Mouse (Mus musculus) large intestine, adult 2 months (tissue): Measurements from ENCODE around the gene Sugt1. TPM values are rescaled to one million over a fixed set of nuclear protein-coding genes. Genes with fewer than 3 reads are reported as not detected.

Experiments used
- DNase-seq: peaks from one replicate; pipeline ENCODE4 v3.0.0-alpha.2; 2012; ENCODE audit warnings: low read depth, low spot score
- WGBS: fragments of 180-500 bp; shearing (Covaris S2); methylation state at CpG from one replicate; pipeline ENCODE4 v1.1.7; 2018; 5-methylcytosine and 5-hydroxymethylcytosine counted together
- polyA plus RNA-seq: library from polyadenylated mRNA; depleted of rRNA; stranded (reverse); fragments of >200 nt; gene quantifications from 2 replicates; pipeline ENCODE4 v1.2.3, GENCODE M21; 2012

Gene Sugt1
- polyA plus RNA-seq, 1 experiment: 8.2 TPM

DNA sequence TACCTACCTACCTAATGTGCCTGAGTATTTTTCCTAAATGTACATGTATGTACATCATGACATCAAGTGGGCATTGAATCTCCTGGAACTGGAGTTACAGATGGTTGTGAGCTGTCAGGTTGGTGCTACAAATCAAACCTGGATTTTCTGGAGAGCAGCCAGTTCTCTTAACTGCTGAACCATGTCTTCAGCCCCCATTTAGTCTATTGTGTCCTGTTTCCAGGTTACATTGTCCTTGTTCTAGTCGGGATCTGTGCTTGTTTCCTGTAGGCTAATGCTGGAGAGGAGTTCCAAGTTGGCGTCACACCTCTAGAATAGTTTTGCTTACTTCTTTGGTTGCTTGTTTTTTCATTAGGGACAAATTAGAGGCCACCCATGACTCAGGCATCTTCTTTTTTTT lies 18.4 kb downstream of the Sugt1 start:
- DNase-seq: no peak
- WGBS: 76% methylated on average over 2 of the region's 2 CpGs

DNA sequence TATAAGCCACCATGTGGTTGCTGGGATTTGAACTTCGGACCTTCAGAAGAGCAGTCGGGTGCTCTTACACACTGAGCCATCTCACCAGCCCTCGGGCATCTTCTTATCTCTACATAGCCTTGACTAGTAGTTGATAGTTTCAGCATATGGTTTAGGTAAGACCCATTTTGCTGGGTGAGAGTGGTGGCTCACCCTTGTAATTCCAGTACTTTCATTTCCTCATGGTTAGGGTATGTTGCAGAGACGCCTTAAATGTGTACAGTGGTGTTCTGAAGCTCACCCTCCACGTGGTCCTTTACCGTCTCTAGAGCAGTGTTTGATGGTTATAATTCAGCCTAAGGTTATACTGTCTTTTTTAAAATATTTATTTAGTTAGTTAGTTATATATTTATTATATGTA lies 18.9 kb downstream of the Sugt1 start:
- 60% methylated on average over 6 of the region's 6 CpGs for WGBS
- no peak for DNase-seq

DNA sequence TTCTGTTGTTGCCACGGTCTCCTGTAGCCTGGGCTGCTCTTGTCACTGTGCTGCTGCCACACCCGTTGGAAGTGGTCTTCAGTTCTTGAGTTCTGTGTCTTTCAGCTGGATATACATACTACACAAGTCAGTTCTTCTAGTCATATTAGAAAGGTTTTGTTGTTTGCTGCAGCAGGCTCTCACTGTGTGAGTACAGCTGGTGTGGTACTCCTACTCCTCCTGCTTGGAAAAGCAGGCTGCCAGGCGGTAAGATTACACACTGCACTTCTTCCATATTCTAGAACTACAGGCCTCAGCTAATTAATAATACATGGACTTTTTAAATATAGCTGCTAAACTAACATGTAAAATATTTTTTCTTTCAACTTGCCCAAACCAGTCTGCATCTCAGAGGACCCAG lies 19.4 kb downstream of the Sugt1 start:
- no peak for DNase-seq
- WGBS: 72% methylated on average over 3 of the region's 3 CpGs

DNA sequence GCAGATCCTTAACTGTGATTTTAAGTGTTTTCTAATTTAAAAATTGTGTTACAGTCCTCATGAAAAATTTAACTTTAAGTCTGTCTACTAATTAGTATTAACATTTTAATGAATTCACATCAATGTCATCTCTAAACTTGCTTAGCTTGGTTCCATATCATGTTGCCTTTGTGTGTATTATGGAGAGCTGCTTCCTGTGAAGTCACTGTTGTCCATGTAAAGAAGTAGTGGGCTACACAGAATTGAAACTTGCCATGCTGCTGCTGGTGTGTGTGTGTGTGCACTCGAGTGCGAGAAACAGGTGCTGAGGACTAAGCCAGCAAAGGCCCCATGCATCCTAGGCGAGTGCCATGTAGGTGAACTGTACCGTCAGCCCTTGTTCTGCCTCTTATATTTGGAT lies 19.9 kb downstream of the Sugt1 start:
- 89% methylated on average over 4 of the region's 4 CpGs for WGBS
- DNase-seq: no peak

DNA sequence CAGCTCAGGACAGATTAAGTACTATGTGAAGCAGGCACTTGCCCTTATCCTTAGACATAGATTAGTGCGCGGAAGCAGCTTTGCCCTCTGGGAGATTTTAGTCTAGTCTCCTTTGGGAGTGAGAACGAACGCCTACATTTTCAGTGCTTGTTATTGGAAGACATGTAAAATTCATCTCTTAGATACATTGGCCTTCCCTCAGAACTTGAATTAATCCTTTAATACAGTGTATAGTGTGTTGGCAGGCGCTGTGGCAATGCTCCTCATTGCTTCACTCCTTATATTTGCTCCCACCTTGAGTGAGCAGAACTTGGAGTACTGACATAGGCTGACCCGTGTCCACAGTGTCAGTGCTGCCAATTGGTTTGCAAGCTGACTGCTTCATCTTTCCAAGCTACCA lies 20.8 kb downstream of the Sugt1 start:
- WGBS: 97% methylated on average over 6 of the region's 6 CpGs
- DNase-seq: no peak

DNA sequence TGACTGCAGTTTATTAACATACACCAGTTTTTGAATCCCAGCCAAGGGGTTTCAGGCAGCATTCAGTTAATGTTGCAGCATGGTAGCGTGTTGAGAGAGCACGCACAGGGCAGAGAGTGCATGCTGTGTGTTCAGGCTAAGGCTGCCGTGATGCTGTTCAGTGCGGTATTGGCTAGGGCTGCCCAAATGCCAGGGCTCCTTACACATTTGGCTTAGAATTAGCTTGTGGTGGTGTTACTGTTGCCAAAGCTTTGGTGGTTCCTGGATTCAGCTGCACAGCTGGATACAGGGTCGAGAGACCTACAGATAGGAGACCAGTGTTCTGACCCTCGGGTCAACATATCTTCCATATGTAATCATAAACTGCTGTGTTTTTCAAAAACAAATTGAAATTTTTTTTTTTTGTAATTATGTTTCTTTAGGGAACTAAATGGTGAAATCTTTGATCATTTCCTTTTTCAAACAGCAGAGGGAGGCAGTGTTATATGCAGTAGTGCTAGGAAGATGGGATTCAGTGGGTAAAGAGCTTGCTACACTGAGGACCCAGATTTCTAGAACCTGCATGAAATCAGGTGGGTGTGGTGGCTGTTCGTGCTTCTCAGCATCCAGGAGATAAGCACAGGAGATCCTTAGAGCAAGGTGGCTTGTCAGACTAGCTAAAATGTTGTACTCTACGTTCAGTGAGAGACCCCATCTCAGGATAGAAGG lies 29.8 kb downstream of the Sugt1 start:
- no peak for DNase-seq
- 83% methylated on average over 8 of the region's 8 CpGs for WGBS

DNA sequence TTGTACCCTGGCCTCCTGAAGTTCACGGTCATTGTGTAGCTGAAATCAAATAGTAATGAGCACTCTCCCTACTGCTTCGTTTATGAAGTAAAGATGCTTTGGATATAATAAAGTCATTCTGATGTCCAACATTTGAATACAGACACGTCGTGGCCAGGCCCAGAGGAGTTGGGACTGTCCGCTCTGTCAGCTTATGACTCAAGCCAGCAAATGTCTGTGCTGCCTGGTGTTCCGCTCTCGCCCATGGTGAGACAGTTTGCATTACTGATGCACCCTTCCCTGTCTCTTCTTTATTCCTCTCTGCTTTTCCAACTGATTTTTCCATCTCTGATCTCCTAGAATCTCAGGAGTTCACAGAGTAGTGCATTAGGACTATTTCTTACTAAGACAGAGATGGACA lies 32.3 kb downstream of the Sugt1 start:
- WGBS: 94% methylated on average over 7 of the region's 7 CpGs
- DNase-seq: no peak

DNA sequence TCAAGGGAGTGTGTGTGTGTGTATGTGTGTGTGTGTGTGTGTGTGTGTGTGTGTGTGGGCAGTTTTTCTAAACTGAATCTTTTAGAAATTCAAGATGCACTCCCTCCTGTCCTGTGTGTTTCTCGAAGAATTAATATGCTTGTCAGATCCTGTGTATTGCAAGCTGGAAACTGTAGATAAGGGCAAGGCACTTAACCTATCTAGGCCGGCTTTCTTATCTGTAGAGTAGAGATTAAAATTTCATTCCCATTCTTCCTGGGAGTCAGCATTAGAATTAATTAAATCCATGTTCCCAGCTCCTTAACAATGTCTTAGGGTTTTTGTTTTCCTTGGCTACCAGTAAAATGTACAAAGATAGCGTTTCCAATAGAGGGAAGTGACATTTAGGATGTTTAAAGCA lies 33.7 kb downstream of the Sugt1 start:
- 84% methylated on average over 3 of the region's 3 CpGs for WGBS
- no peak for DNase-seq

DNA sequence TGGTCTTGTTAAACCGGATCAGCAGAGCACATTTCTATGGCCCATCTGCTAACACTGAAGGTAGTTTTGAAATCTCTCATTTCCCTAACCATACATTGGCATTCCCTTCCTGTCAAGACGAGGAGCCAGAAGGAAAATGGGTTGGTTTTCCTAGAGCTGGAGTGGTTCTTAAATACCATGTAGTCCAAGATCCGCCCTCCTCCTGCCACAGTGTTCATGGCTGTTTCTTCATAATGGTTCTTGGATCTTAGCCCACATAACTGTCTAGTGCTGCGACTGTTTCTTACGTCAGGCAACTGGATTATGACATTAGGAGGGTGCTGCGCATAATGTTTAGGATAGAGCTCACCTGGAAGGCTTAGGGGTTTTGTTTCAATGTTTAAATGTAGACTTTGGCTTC lies 44.8 kb downstream of the Sugt1 start:
- WGBS: 64% methylated on average over 6 of the region's 6 CpGs

DNA sequence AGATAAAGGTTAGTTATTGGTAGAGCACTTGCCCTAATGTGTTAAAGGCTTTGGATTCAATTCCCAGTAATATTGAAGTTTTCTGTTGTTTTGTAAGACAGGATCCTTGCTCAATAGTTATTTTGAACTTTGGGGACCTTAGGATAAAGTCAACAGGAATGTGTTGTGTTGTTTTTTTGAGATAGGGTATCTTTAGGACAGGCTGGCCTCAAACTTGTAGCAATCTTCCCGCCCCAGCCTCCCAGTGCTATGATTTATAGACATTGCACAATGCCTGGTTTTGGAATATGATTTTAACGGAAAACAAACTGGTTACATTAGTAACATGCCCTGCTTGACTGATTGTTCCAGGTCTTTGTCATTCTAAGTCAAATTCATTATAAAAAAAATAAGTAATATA lies 45.7 kb downstream of the Sugt1 start:
- DNase-seq: no peak
- 84% methylated on average over 2 of the region's 2 CpGs for WGBS

More for the DNA sequence above, 44.8 kb downstream of the Sugt1 start:
- DNase-seq: no peak

DNA sequence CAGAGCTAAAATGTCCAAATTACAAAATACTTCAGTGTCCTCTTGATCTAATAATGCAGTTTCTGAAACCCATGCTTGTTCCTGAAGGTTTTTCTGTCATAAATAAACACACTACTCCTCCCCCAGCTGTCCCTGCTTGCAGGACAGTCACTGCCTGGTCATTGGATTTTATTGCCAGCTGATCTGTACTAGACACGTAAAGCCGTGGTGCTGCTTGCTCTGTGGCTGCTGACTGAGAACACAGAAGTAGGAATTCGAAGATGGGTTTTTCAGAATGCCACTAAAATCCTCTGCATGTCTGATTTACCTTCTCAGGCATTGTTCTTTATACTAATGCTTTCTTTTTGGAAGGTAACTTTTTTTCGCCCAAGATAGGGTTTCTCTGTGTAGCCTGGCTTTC lies 49.3 kb downstream of the Sugt1 start:
- WGBS: 42% methylated on average over 4 of the region's 4 CpGs
- no peak for DNase-seq

DNA sequence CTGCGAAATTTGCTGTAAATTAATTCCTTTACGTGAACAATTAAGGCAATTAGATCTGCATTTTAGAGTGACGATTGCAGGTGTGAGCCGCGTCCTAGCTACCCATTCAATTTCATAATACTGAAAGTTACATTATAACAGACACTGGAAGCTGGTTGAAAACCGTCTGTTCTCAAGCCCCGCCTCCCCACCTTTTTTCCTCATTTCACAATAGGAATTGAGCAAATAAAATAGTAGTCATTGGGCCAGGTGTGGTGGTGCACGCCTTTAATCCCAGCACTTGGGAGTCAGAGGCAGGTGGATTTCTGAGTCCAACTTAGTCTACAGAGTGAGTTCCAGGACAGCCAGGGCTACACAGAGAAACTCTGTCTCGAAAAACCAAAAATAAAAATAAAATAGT lies 54.6 kb downstream of the Sugt1 start:
- 33% methylated on average over 9 of the region's 9 CpGs for WGBS
- peak; percentile 32 for DNase-seq

DNA sequence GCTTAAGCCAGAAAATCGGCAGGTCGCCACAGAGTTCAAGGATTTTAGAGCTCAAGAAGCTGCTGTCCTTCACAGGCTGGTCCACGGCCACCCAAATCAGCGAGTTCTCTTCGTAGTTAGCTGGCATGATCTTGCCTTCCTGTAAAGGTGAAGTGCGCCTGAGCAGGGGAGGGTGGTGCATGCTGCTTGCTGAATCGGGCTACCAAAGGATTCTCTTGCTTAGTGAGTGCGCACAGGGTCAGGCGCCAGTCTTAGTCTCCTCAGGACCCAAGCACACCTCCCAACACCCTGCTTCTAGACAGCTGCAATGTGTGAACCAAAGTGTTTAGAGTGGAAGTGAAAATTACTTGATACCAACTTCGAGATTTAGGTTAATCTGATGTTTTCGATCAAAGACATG lies 57.9 kb downstream of the Sugt1 start:
- WGBS: 58% methylated on average over 11 of the region's 11 CpGs
- no peak for DNase-seq

DNA sequence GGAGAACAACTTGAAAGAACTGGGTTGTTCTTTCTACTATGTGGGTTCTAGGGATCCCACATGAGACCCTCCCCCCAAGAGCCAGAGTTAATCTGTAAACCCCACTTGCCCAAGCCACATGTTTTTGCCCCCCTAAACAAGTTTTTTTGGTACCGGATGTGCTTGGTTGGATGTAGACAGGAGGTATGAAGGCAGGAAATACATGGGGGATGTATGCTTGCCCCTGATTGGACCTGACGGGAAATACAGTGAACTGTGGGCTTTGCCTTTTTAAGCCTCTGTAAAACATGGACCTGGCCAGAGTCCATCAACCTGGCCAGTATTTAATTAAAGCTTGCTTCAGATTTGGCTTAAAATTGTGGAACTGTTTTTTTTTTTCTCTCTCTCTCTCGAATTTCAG lies 62.2 kb downstream of the Sugt1 start:
- 60% methylated on average over 3 of the region's 3 CpGs for WGBS
- no peak for DNase-seq

DNA sequence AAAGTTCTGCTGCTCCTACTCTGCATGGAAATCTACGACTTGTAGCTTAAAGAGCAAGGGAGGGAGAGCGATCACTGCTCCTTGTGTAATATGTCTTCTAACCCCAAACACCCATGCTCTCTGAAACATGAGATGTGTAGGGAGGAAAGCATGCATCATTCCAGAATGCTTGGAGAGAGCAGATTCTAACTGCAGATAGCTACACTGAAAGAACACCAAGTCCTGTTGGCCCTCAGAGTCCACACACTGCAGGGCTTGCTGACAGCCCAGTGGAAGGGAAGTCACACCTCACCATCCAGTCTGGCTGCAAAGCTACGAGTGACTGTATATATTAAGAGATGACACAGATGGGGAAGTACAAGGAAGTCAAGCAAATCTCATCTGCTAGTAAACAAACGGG lies 65.2 kb downstream of the Sugt1 start:
- WGBS: 65% methylated on average over 4 of the region's 4 CpGs
- DNase-seq: no peak

DNA sequence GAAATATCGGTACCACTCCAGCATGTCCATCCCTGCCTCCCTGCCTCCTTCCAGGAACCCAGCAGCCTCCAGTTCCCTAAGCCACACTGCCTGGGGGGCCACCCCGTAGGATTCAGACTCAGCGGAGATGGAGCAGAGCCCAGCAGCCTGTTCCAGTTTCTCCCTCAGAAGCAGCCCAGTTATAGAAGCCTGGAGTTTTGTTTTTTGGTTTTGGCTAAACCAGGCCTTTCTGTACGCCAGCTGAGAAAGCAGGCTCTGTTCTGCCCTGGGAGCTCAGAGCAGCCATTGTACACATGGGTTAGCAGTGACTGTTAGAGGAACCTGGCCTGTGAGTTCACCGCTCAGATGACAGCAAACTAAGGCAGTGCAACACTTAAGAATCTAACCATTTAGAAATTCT lies 70.8 kb downstream of the Sugt1 start:
- DNase-seq: no peak
- 84% methylated on average over 5 of the region's 5 CpGs for WGBS

DNA sequence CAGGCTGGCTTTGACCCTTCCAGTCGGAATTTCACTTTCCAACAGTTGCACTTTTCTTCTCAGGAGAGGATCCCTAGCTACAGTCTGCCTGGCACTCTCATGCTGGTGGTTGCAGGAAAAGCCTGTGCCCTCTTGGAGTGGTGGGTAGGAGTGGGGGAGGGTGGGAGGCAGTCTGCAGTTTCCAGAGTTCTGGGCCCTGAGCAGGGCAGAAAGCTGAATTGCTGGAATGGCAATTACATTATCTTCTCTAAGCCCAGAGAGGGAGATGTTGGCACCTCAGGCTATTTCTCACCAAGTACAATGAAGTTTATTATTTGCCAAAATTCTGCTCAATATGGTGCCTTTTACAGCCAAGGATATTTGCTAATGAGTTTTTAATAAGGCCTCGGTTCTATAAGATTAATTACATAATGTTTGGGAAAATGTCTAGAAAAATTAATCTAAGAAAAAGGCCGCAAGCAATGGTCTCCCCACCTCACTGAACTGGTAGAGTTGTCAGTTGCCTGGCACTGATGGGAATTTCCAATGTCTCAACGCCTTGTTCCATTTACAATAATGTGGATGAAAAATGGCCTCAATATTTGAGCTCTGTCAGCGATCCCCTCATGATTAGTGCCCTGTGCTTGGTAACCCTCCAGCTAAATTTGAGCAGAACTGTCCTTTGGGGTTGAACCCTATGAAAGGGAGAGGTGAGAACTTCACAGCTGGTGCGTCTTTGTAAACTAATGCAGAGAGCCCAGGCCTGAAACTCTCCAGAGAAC lies 71.4 kb downstream of the Sugt1 start:
- no peak for DNase-seq
- 86% methylated on average over 6 of the region's 6 CpGs for WGBS

DNA sequence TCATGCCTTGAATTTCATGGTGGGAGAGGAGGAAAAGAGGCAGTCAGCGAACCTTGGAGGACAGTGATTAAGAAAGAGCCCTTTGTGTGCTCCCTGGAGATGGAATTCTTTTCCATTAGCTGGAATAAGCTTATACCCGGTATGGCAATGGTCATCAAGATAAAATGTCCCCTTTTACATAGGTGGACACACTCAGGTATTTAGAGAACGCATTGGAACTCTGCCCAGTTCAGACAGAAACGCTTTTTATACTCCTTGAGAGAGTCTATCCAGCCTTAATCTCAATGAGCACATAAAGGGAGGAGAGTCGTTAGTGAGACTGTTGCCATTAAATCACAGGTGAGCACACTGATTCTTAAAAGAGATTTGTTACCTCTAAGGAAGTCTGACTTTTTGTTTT lies 73.0 kb downstream of the Sugt1 start:
- 30% methylated on average over 5 of the region's 5 CpGs for WGBS
- no peak for DNase-seq

DNA sequence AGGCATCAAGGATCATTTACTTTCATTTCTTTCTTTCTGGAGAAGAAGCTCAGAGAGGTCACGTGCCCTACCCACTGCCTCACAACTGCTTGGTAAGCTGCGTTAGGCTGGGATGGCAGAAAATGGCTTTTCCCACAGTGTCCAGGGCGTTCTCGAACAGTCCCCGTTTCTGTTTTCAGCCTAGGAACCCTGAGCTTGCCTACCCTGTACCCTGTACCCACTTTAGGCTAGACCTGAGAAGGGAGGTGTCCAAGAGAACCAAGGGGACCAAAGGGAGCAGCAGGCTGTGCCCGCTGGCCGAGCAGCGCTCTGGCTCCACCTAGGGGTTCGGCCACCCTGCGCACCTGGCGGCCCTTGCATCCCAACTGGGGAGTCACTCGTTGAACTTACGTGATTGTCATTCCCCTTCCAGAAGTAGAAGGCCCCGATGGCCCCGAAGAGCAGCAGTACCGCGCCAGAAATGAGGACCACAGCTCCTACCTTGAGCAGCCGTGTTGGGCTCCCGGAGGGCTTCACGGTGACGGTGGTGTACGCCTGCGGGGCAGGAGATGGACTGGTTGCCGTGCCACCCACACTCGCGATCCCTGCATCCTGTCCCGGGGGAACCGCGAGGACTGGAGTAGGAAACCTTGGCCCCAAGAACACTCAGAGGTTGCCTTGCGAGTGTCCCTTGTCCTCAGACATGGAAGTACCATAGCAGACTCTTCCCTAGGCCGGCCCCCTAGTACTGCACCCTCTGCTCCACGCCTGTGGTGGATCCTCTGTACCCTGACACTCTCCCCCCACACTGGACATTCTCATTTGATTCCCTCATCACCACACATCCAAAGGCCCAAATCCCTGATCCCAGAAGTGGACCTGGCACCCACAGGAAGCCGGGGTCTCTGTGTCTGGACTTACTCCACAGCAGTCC lies 73.8 kb downstream of the Sugt1 start:
- peak; percentile 31 for DNase-seq
- 20% methylated on average over 33 of the region's 33 CpGs for WGBS

DNA sequence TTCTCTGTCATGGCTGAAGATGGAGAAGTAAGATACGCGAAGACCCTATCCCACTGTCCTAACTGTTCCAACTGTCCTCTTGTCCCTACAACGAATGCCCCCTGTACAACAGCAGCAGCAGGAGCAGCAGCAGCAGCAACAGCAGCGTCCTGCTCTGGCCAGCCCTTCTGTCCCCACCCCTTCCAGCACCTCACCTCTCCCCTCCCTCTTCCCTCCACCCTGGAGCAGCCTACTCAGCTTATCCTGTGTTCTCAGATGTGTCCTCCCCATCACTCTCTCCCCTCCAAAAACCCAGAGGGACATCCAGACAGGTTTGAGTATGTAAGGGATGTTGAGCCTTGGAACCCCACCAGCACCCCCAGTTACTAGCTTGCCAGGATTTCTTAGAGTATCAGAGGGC lies 74.5 kb downstream of the Sugt1 start, which contains the start of gene Cnmd:
Cnmd (minus strand) TSS at position 170 of the 400 bp plus-strand sequence.
- DNase-seq: no peak
- WGBS: 67% methylated on average over 4 of the region's 4 CpGs
